Mouse (Mus musculus) adrenal gland, postnatal 14 days (tissue): ENCODE measurements around the gene Fam155a. TPM values are rescaled to one million over a fixed set of nuclear protein-coding genes. Genes with fewer than 3 reads are reported as not detected.

ENCODE experiments used
- DNase-seq: peaks from one replicate; pipeline ENCODE4 v3.0.0; 2021; ENCODE audit warnings: mixed read lengths
- total RNA-seq: library from RNA; stranded (reverse); gene quantifications from 2 replicates; pipeline ENCODE4 v1.2.3, GENCODE M21; 2021

The Fam155a gene
- total RNA-seq, 1 experiment from 2014 or later: 7.4 TPM

GRCm38 (mm10) chr8:9482565-9482964 is 288.4 kb downstream of the Fam155a start:
- DNase-seq: no peak

- no peak for DNase-seq
Measured at GRCm38 (mm10) chr8:9471290-9471689, 299.7 kb downstream of the Fam155a start.

GRCm38 (mm10) chr8:9470114-9470513 is 300.8 kb downstream of the Fam155a start:
- no peak for DNase-seq

GRCm38 (mm10) chr8:9461111-9461510 is 309.9 kb downstream of the Fam155a start:
- no peak for DNase-seq

- DNase-seq: peak; percentile 8
Measured at GRCm38 (mm10) chr8:9460707-9461106, 310.3 kb downstream of the Fam155a start.

- no peak for DNase-seq
Measured at GRCm38 (mm10) chr8:9458614-9459013, 312.3 kb downstream of the Fam155a start.

- DNase-seq: no peak
Measured at GRCm38 (mm10) chr8:9455138-9455537, 315.8 kb downstream of the Fam155a start.

- DNase-seq: no peak
Measured at GRCm38 (mm10) chr8:9453742-9454141, 317.2 kb downstream of the Fam155a start.

- DNase-seq: peak; percentile 9
Measured at GRCm38 (mm10) chr8:9451543-9451942, 319.4 kb downstream of the Fam155a start.

GRCm38 (mm10) chr8:9448613-9449012 is 322.3 kb downstream of the Fam155a start:
- DNase-seq: no peak

GRCm38 (mm10) chr8:9437822-9438221 is 333.1 kb downstream of the Fam155a start:
- no peak for DNase-seq

- DNase-seq: no peak
Measured at GRCm38 (mm10) chr8:9435501-9435900, 335.5 kb downstream of the Fam155a start.

- DNase-seq: no peak
Measured at GRCm38 (mm10) chr8:9432635-9433372, 338.2 kb downstream of the Fam155a start.

- DNase-seq: no peak
Measured at GRCm38 (mm10) chr8:9428846-9429245, 342.1 kb downstream of the Fam155a start.

GRCm38 (mm10) chr8:9424069-9424468 is 346.9 kb downstream of the Fam155a start:
- DNase-seq: no peak

- no peak for DNase-seq
Measured at GRCm38 (mm10) chr8:9423590-9423989, 347.4 kb downstream of the Fam155a start.

- no peak for DNase-seq
Measured at GRCm38 (mm10) chr8:9423184-9423583, 347.8 kb downstream of the Fam155a start.

- DNase-seq: peak; percentile 12
Measured at GRCm38 (mm10) chr8:9418856-9419800, 351.8 kb downstream of the Fam155a start.

GRCm38 (mm10) chr8:9416189-9416588 is 354.8 kb downstream of the Fam155a start:
- DNase-seq: no peak

- no peak for DNase-seq
Measured at GRCm38 (mm10) chr8:9408480-9408879, 362.5 kb downstream of the Fam155a start.

- DNase-seq: no peak
Measured at GRCm38 (mm10) chr8:9406204-9406603, 364.8 kb downstream of the Fam155a start.

GRCm38 (mm10) chr8:9404651-9405050 is 366.3 kb downstream of the Fam155a start:
- no peak for DNase-seq

- DNase-seq: no peak
Measured at GRCm38 (mm10) chr8:9402393-9402792, 368.6 kb downstream of the Fam155a start.
